Mouse (Mus musculus): ENCODE measurements around the gene Hunk. TPM values are rescaled to one million over a fixed set of nuclear protein-coding genes. Genes with fewer than 3 reads are reported as not detected.

Hunk gene
- total and polyA plus RNA-seq, 2 experiments: 0.50 to 0.74 TPM

DNA sequence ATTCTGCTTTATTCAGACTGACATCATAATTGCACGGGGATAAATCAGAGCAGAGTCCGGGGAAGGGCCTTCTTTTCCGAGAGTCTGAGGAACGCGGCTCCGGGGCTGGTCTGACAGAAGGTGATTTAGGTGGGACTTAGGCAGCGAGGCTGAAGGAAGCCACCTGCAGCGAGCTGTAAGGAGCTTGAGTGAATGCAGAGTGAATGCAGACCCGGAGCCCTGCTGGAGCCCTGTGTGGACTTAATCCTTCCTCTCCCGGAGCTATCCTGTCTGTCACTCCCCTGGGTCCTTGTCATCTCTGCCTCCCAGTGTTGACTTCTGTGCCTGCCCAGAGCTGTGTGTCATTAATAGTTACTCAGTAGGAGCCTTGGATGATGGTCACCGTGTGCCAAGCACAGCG is 32.8 kb downstream of the Hunk start:
- 58% methylated on average over 12 of the region's 12 CpGs for WGBS
- Histone ChIP-seq H3K4me3 (ENCODE audit: insufficient read depth, low read depth, low read length) (no peak overlapping the region), H3K27ac (replicated peaks; ENCODE audit: insufficient read depth, low read depth, low read length) (no peak overlapping the region), H3K4me1 (ENCODE audit: control insufficient read depth, insufficient read depth, low read length) (no peaks in the 10 kb centered on the region), H3K9ac (ENCODE audit: low read depth, low read length) (no peak overlapping the region), H3K36me3 (ENCODE audit: control insufficient read depth, insufficient read depth, low read length) (no peaks in the 10 kb centered on the region), H3K27me3 (ENCODE audit: control insufficient read depth, insufficient read depth, low read length) (no peaks in the 10 kb centered on the region), H3K79me2 (ENCODE audit: control insufficient read depth, insufficient read depth, low read length) (no peaks in the 10 kb centered on the region)
- no peak for DNase-seq (ENCODE audit: extremely low read depth, low read depth, low spot score)
- TF ChIP-seq POLR2A (IDR thresholded peaks at IDR 0.05; ENCODE audit: extremely low read depth, insufficient read depth, low read length): no peak
- no peak for TF ChIP-seq CTCF (IDR thresholded peaks at IDR 0.05; ENCODE audit: low read depth, low read length)

DNA sequence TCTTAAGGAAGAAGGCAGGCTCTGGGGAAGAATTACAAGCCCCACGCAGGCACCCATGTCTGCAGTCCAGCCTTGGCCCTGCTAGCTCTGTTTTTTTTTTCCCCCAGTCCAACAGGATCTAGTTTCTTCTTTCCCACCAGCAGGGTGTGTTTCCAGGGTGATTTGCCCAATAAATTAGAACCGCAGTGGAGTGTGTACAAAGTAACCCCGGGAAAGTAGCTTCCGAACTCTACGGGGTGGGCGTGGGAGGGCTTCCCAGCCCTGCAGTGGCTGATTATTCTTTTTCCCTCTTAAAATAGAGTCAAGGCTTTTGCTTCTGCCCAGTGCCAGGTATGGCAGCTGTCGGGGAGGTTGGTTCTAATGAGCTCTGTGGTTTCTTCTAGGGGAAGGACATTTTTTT is 35.3 kb downstream of the Hunk start:
- WGBS: 78% methylated on average over 7 of the region's 7 CpGs
- H3K4me3 ChIP-seq (ENCODE audit: insufficient read depth, low read depth, low read length): no peak overlapping the region
- no peak for TF ChIP-seq CTCF (IDR thresholded peaks at IDR 0.05; ENCODE audit: low read depth, low read length)
- no peak for TF ChIP-seq POLR2A (IDR thresholded peaks at IDR 0.05; ENCODE audit: extremely low read depth, insufficient read depth, low read length)
- H3K4me1 ChIP-seq (ENCODE audit: control insufficient read depth, insufficient read depth, low read length): no peaks in the 10 kb centered on the region
- no peak for DNase-seq (ENCODE audit: extremely low read depth, low read depth, low spot score)
- H3K36me3 ChIP-seq (ENCODE audit: control insufficient read depth, insufficient read depth, low read length): no peaks in the 10 kb centered on the region
- H3K27ac ChIP-seq (replicated peaks; ENCODE audit: insufficient read depth, low read depth, low read length): no peak overlapping the region
- H3K27me3 ChIP-seq (ENCODE audit: control insufficient read depth, insufficient read depth, low read length): no peaks in the 10 kb centered on the region
- no peak overlapping the region for H3K9ac ChIP-seq (ENCODE audit: low read depth, low read length)
- H3K79me2 ChIP-seq (ENCODE audit: control insufficient read depth, insufficient read depth, low read length): no peaks in the 10 kb centered on the region

DNA sequence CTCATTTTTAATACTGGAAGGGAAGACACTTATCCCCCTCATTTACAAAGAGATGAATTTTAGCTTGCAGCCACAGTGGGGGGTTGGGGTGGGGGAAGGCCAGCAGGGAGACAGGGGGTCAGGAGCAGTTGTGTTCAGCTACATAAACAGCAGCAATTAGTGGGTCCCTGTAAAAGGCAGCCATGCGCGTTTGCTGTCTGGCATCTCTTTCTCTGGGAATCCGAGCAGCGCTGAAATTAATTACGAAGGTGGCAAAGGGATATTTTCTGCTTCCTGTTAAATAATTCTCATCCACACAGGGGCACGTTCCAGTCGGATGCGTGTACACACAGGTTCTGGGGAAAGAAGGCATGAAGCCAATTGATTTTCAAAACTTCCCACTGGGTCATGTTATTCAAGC is 35.7 kb downstream of the Hunk start:
- no peaks in the 10 kb centered on the region for H3K27me3 ChIP-seq (ENCODE audit: control insufficient read depth, insufficient read depth, low read length)
- no peak overlapping the region for H3K27ac ChIP-seq (replicated peaks; ENCODE audit: insufficient read depth, low read depth, low read length)
- DNase-seq (ENCODE audit: extremely low read depth, low read depth, low spot score): no peak
- TF ChIP-seq CTCF (IDR thresholded peaks at IDR 0.05; ENCODE audit: low read depth, low read length) (no peak), POLR2A (IDR thresholded peaks at IDR 0.05; ENCODE audit: extremely low read depth, insufficient read depth, low read length) (no peak)
- WGBS: 66% methylated on average over 8 of the region's 8 CpGs
- H3K9ac ChIP-seq (ENCODE audit: low read depth, low read length): no peak overlapping the region
- no peaks in the 10 kb centered on the region for H3K4me1 ChIP-seq (ENCODE audit: control insufficient read depth, insufficient read depth, low read length)
- no peaks in the 10 kb centered on the region for H3K36me3 ChIP-seq (ENCODE audit: control insufficient read depth, insufficient read depth, low read length)
- no peak overlapping the region for H3K4me3 ChIP-seq (ENCODE audit: insufficient read depth, low read depth, low read length)
- H3K79me2 ChIP-seq (ENCODE audit: control insufficient read depth, insufficient read depth, low read length): no peaks in the 10 kb centered on the region

DNA sequence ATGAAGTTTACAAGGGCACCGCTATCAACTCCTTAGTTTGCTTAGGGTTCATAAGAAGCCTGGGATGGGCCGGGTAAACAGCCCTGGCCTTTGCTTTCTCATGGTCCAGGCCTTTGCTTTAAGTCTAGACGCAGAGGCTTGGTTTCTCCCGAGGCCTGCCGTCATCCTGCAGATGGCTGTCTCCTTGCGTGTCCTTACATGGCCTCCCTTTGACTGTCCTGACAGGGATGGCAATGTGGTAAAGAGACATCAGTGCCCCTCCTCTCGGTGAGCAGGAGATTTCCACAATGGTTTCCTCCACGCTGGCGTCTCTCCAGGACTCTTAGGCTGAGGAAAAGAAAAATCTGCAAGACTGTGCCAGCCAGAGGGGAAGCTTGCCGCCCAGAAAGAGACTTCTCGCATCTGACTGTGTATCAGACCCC is 36.3 kb downstream of the Hunk start:
- H3K4me1 ChIP-seq (ENCODE audit: control insufficient read depth, insufficient read depth, low read length): no peaks in the 10 kb centered on the region
- no peak for TF ChIP-seq CTCF (IDR thresholded peaks at IDR 0.05; ENCODE audit: low read depth, low read length)
- TF ChIP-seq POLR2A (IDR thresholded peaks at IDR 0.05; ENCODE audit: extremely low read depth, insufficient read depth, low read length): no peak
- H3K79me2 ChIP-seq (ENCODE audit: control insufficient read depth, insufficient read depth, low read length): no peaks in the 10 kb centered on the region
- H3K9ac ChIP-seq (ENCODE audit: low read depth, low read length): no peak overlapping the region
- H3K27me3 ChIP-seq (ENCODE audit: control insufficient read depth, insufficient read depth, low read length): no peaks in the 10 kb centered on the region
- H3K27ac ChIP-seq (replicated peaks; ENCODE audit: insufficient read depth, low read depth, low read length): no peak overlapping the region
- 79% methylated on average over 11 of the region's 11 CpGs for WGBS
- H3K36me3 ChIP-seq (ENCODE audit: control insufficient read depth, insufficient read depth, low read length): no peaks in the 10 kb centered on the region
- no peak for DNase-seq (ENCODE audit: extremely low read depth, low read depth, low spot score)
- H3K4me3 ChIP-seq (ENCODE audit: insufficient read depth, low read depth, low read length): no peak overlapping the region

DNA sequence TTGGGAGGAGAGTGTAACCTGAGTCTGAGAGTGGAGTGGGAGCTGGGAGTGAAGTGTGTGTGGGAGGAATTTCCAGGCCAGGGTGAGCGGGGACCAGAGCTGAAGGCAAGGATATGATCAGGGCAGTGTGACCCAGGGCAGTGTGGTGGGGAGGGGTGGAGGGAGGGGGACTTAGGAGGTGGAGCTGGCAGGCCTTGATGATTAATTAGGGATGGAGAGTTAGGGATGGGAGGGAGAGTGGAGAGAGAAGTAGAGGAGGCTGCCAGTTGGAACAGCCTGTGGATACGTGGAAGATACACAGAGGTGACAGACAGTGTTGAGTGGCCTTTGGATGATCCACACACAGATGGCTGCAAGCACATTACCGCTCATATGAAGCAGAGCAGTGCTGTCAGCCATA is 38.1 kb downstream of the Hunk start:
- DNase-seq (ENCODE audit: extremely low read depth, low read depth, low spot score): no peak
- H3K27me3 ChIP-seq (ENCODE audit: control insufficient read depth, insufficient read depth, low read length): no peaks in the 10 kb centered on the region
- WGBS: 87% methylated on average over 3 of the region's 3 CpGs
- no peak overlapping the region for H3K27ac ChIP-seq (replicated peaks; ENCODE audit: insufficient read depth, low read depth, low read length)
- TF ChIP-seq POLR2A (IDR thresholded peaks at IDR 0.05; ENCODE audit: extremely low read depth, insufficient read depth, low read length) (no peak), CTCF (IDR thresholded peaks at IDR 0.05; ENCODE audit: low read depth, low read length) (no peak)
- no peak overlapping the region for H3K4me3 ChIP-seq (ENCODE audit: insufficient read depth, low read depth, low read length)
- no peaks in the 10 kb centered on the region for H3K79me2 ChIP-seq (ENCODE audit: control insufficient read depth, insufficient read depth, low read length)
- H3K4me1 ChIP-seq (ENCODE audit: control insufficient read depth, insufficient read depth, low read length): no peaks in the 10 kb centered on the region
- no peak overlapping the region for H3K9ac ChIP-seq (ENCODE audit: low read depth, low read length)
- H3K36me3 ChIP-seq (ENCODE audit: control insufficient read depth, insufficient read depth, low read length): no peaks in the 10 kb centered on the region

DNA sequence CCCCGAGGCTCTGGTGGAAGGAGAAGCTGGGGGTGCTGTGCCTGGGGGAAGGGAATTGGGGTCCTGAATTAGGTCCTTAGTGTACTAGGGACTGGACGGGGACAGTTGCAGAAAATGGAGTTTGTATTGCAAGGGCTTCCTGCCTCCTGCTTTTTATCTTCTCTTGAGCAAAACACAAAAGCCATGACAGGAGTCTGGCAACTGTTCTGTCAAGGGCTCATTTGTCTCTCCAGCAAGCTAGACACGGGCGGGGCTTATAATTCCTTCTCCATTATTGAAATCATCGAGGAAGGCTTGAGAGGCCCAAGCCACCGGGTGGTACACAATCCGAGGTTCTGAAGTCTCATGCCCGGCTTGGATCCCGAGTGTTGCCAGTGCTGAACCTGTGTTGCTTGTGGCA is 38.6 kb downstream of the Hunk start:
- no peak for TF ChIP-seq CTCF (IDR thresholded peaks at IDR 0.05; ENCODE audit: low read depth, low read length)
- TF ChIP-seq POLR2A (IDR thresholded peaks at IDR 0.05; ENCODE audit: extremely low read depth, insufficient read depth, low read length): no peak
- Histone ChIP-seq H3K4me1 (ENCODE audit: control insufficient read depth, insufficient read depth, low read length) (no peaks in the 10 kb centered on the region), H3K27me3 (ENCODE audit: control insufficient read depth, insufficient read depth, low read length) (no peaks in the 10 kb centered on the region), H3K9ac (ENCODE audit: low read depth, low read length) (no peak overlapping the region), H3K27ac (replicated peaks; ENCODE audit: insufficient read depth, low read depth, low read length) (no peak overlapping the region), H3K36me3 (ENCODE audit: control insufficient read depth, insufficient read depth, low read length) (no peaks in the 10 kb centered on the region), H3K79me2 (ENCODE audit: control insufficient read depth, insufficient read depth, low read length) (no peaks in the 10 kb centered on the region), H3K4me3 (ENCODE audit: insufficient read depth, low read depth, low read length) (no peak overlapping the region)
- WGBS: 85% methylated on average over 9 of the region's 9 CpGs
- no peak for DNase-seq (ENCODE audit: extremely low read depth, low read depth, low spot score)

All from liver, adult 2 months (tissue).